Mouse (Mus musculus): ENCODE results near the gene Cacng4.

DNA sequence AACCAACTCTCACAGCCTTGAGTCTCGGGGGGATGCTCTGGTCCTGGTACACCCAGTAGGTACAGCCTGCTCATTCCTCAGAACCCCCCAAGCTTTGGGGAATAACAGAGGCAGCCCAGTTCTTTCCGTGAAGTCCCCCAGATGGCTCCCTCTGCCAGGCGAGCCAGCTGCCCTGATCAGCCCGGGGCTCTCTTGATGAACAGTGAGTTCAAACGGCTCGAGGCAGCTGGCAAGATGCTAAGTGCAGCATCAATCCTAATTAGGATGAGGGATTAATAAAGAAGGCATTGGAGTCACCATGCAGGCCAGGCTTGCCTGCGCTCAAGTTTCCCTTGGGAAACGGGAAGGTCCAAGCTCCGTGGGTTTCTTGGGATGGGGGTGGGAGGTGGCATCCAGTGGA, 2.2 kb downstream of the Cacng4 start:
- TF ChIP-seq CTCF (IDR thresholded peaks at IDR 0.05; ENCODE audit: control insufficient read depth, insufficient read depth, insufficient replicate concordance, low read depth, low read length), result no peak
- no peak for TF ChIP-seq POLR2A (IDR thresholded peaks at IDR 0.05; ENCODE audit: control insufficient read depth, low read depth, low read length)
